Mouse (Mus musculus): ENCODE results near the gene Zc3h7b.

Gene Zc3h7b

GRCm38 (mm10) chr15:81845033-81845625 is 100.3 kb downstream of the Zc3h7b start:
- in situ Hi-C loops (cut with MboI) = no loop called here

- in situ Hi-C loops (cut with MboI) = no loop called here
These were observed 100.9 kb downstream of the Zc3h7b start for GRCm38 (mm10) chr15:81845724-81846123.

All from mature B cell (primary cell).